Mouse (Mus musculus): Measurements from ENCODE around the gene Bin2. TPM values are rescaled to one million over a fixed set of nuclear protein-coding genes. Genes with fewer than 3 reads are reported as not detected.

Gene Bin2
- polyA plus RNA-seq, 1 experiment = not detected

GRCm38 (mm10) chr15:100630126-100630525 lies 39.2 kb downstream of the Bin2 start:
- H3K79me2 ChIP-seq (ENCODE audit: control insufficient read depth, insufficient read depth) = no peaks in the 10 kb centered on the region
- no peaks in the 10 kb centered on the region for H3K36me3 ChIP-seq (ENCODE audit: control insufficient read depth, insufficient read depth)
- H3K27me3 ChIP-seq (ENCODE audit: control insufficient read depth, insufficient read depth, insufficient read length) = peaks cover 10% of the 10 kb centered on the region
- H3K4me3 ChIP-seq (ENCODE audit: insufficient read depth, poor library complexity, severe bottlenecking) = no peak overlapping the region
- no peak overlapping the region for H3ac ChIP-seq (ENCODE audit: control insufficient read depth, insufficient read length, low read depth)
- no peaks in the 10 kb centered on the region for H3K79me3 ChIP-seq (ENCODE audit: low read depth)
- TF ChIP-seq FOSL1 (IDR thresholded peaks at IDR 0.05; ENCODE audit: insufficient read depth, low read length, poor library complexity, severe bottlenecking) = no peak
- no peak for TF ChIP-seq CTCF (IDR thresholded peaks at IDR 0.05; ENCODE audit: control insufficient read depth, insufficient read depth, insufficient read length)
- TF ChIP-seq MAX (IDR thresholded peaks at IDR 0.05) = no peak
- no peak for TF ChIP-seq USF1 (IDR thresholded peaks at IDR 0.05; ENCODE audit: low read depth)
- no peak for TF ChIP-seq CEBPB (IDR thresholded peaks at IDR 0.05; ENCODE audit: low read depth)
- no peak for TF ChIP-seq MYOG (IDR thresholded peaks at IDR 0.05; ENCODE audit: control insufficient read depth, extremely low read depth, insufficient read length)
- TF ChIP-seq MYOD1 (IDR thresholded peaks at IDR 0.05; ENCODE audit: control insufficient read depth, insufficient read length, low read depth) = no peak

- H3K79me2 ChIP-seq (ENCODE audit: control insufficient read depth, insufficient read depth) = no peaks in the 10 kb centered on the region
- H3K36me3 ChIP-seq (ENCODE audit: control insufficient read depth, insufficient read depth) = no peaks in the 10 kb centered on the region
- H3ac ChIP-seq (ENCODE audit: control insufficient read depth, insufficient read length, low read depth) = no peak overlapping the region
- no peaks in the 10 kb centered on the region for H3K27me3 ChIP-seq (ENCODE audit: control insufficient read depth, insufficient read depth, insufficient read length)
- H3K4me3 ChIP-seq (ENCODE audit: insufficient read depth, poor library complexity, severe bottlenecking) = no peak overlapping the region
- H3K79me3 ChIP-seq (ENCODE audit: low read depth) = no peaks in the 10 kb centered on the region
- TF ChIP-seq MYOD1 (IDR thresholded peaks at IDR 0.05; ENCODE audit: control insufficient read depth, insufficient read length, low read depth) = no peak
- TF ChIP-seq CEBPB (IDR thresholded peaks at IDR 0.05; ENCODE audit: low read depth) = no peak
- no peak for TF ChIP-seq MYOG (IDR thresholded peaks at IDR 0.05; ENCODE audit: control insufficient read depth, extremely low read depth, insufficient read length)
- no peak for TF ChIP-seq FOSL1 (IDR thresholded peaks at IDR 0.05; ENCODE audit: insufficient read depth, low read length, poor library complexity, severe bottlenecking)
- TF ChIP-seq MAX (IDR thresholded peaks at IDR 0.05) = no peak
- no peak for TF ChIP-seq USF1 (IDR thresholded peaks at IDR 0.05; ENCODE audit: low read depth)
- no peak for TF ChIP-seq CTCF (IDR thresholded peaks at IDR 0.05; ENCODE audit: control insufficient read depth, insufficient read depth, insufficient read length)
Observed at GRCm38 (mm10) chr15:100628797-100629196, 40.6 kb downstream of the Bin2 start.

- Histone ChIP-seq H3K79me2 (ENCODE audit: control insufficient read depth, insufficient read depth) (no peaks in the 10 kb centered on the region), H3K27me3 (ENCODE audit: control insufficient read depth, insufficient read depth, insufficient read length) (no peaks in the 10 kb centered on the region), H3ac (ENCODE audit: control insufficient read depth, insufficient read length, low read depth) (no peak overlapping the region), H3K36me3 (ENCODE audit: control insufficient read depth, insufficient read depth) (no peaks in the 10 kb centered on the region), H3K79me3 (ENCODE audit: low read depth) (no peaks in the 10 kb centered on the region), H3K4me3 (ENCODE audit: insufficient read depth, poor library complexity, severe bottlenecking) (no peak overlapping the region)
- TF ChIP-seq FOSL1 (IDR thresholded peaks at IDR 0.05; ENCODE audit: insufficient read depth, low read length, poor library complexity, severe bottlenecking) (no peak), MYOG (IDR thresholded peaks at IDR 0.05; ENCODE audit: control insufficient read depth, extremely low read depth, insufficient read length) (no peak), CEBPB (IDR thresholded peaks at IDR 0.05; ENCODE audit: low read depth) (no peak), CTCF (IDR thresholded peaks at IDR 0.05; ENCODE audit: control insufficient read depth, insufficient read depth, insufficient read length) (no peak), MYOD1 (IDR thresholded peaks at IDR 0.05; ENCODE audit: control insufficient read depth, insufficient read length, low read depth) (no peak), USF1 (IDR thresholded peaks at IDR 0.05; ENCODE audit: low read depth) (no peak), MAX (IDR thresholded peaks at IDR 0.05) (no peak)
Observed at GRCm38 (mm10) chr15:100627774-100628370, 41.5 kb downstream of the Bin2 start.

- H3ac ChIP-seq (ENCODE audit: control insufficient read depth, insufficient read length, low read depth) = no peak overlapping the region
Observed at GRCm38 (mm10) chr15:100627287-100627686, 42.1 kb downstream of the Bin2 start.

GRCm38 (mm10) chr15:100624435-100624834 lies 44.9 kb downstream of the Bin2 start:
- Histone ChIP-seq H3ac (ENCODE audit: control insufficient read depth, insufficient read length, low read depth) (no peak overlapping the region), H3K79me3 (ENCODE audit: low read depth) (no peaks in the 10 kb centered on the region), H3K36me3 (ENCODE audit: control insufficient read depth, insufficient read depth) (peaks cover 22% of the 10 kb centered on the region), H3K27me3 (ENCODE audit: control insufficient read depth, insufficient read depth, insufficient read length) (no peaks in the 10 kb centered on the region), H3K4me3 (ENCODE audit: insufficient read depth, poor library complexity, severe bottlenecking) (no peak overlapping the region), H3K79me2 (ENCODE audit: control insufficient read depth, insufficient read depth) (no peaks in the 10 kb centered on the region)
- no peak for TF ChIP-seq MAX (IDR thresholded peaks at IDR 0.05)
- no peak for TF ChIP-seq USF1 (IDR thresholded peaks at IDR 0.05; ENCODE audit: low read depth)
- no peak for TF ChIP-seq MYOD1 (IDR thresholded peaks at IDR 0.05; ENCODE audit: control insufficient read depth, insufficient read length, low read depth)
- TF ChIP-seq CEBPB (IDR thresholded peaks at IDR 0.05; ENCODE audit: low read depth) = no peak
- no peak for TF ChIP-seq FOSL1 (IDR thresholded peaks at IDR 0.05; ENCODE audit: insufficient read depth, low read length, poor library complexity, severe bottlenecking)
- no peak for TF ChIP-seq CTCF (IDR thresholded peaks at IDR 0.05; ENCODE audit: control insufficient read depth, insufficient read depth, insufficient read length)

More at GRCm38 (mm10) chr15:100627287-100627686, 42.1 kb downstream of the Bin2 start:
- no peaks in the 10 kb centered on the region for H3K79me2 ChIP-seq (ENCODE audit: control insufficient read depth, insufficient read depth)
- no peaks in the 10 kb centered on the region for H3K36me3 ChIP-seq (ENCODE audit: control insufficient read depth, insufficient read depth)
- TF ChIP-seq CEBPB (IDR thresholded peaks at IDR 0.05; ENCODE audit: low read depth) = no peak
- TF ChIP-seq MYOD1 (IDR thresholded peaks at IDR 0.05; ENCODE audit: control insufficient read depth, insufficient read length, low read depth) = no peak
- TF ChIP-seq CTCF (IDR thresholded peaks at IDR 0.05; ENCODE audit: control insufficient read depth, insufficient read depth, insufficient read length) = no peak
- no peak for TF ChIP-seq FOSL1 (IDR thresholded peaks at IDR 0.05; ENCODE audit: insufficient read depth, low read length, poor library complexity, severe bottlenecking)
- TF ChIP-seq USF1 (IDR thresholded peaks at IDR 0.05; ENCODE audit: low read depth) = no peak
- no peak for TF ChIP-seq MYOG (IDR thresholded peaks at IDR 0.05; ENCODE audit: control insufficient read depth, extremely low read depth, insufficient read length)
- no peak for TF ChIP-seq MAX (IDR thresholded peaks at IDR 0.05)
- H3K4me3 ChIP-seq (ENCODE audit: insufficient read depth, poor library complexity, severe bottlenecking) = no peak overlapping the region
- H3K79me3 ChIP-seq (ENCODE audit: low read depth) = no peaks in the 10 kb centered on the region
- no peaks in the 10 kb centered on the region for H3K27me3 ChIP-seq (ENCODE audit: control insufficient read depth, insufficient read depth, insufficient read length)

All from C2C12 (cell line).